Mouse (Mus musculus): Measurements from ENCODE around the gene Rras2. TPM values are rescaled to one million over a fixed set of nuclear protein-coding genes. Genes with fewer than 3 reads are reported as not detected.

The Rras2 gene
- polyA plus RNA-seq, 1 experiment = 21.2 TPM

GRCm38 (mm10) chr7:114053720-114054119 is 63.9 kb downstream of the Rras2 start:
- TF ChIP-seq POLR2A (IDR thresholded peaks at IDR 0.05; ENCODE audit: extremely low read depth, insufficient read depth, low read length) (no peak), CTCF (IDR thresholded peaks at IDR 0.05; ENCODE audit: extremely low read depth, insufficient read depth, low read length) (no peak)
- H3K27ac ChIP-seq (ENCODE audit: insufficient read depth, low read length) = no peak overlapping the region
- no peaks in the 10 kb centered on the region for H3K4me1 ChIP-seq (ENCODE audit: control insufficient read depth, insufficient read depth, low read length)
- no peak overlapping the region for H3K4me3 ChIP-seq (ENCODE audit: insufficient read depth, low read length)

GRCm38 (mm10) chr7:114045814-114046213 is 71.8 kb downstream of the Rras2 start:
- Histone ChIP-seq H3K4me3 (ENCODE audit: insufficient read depth, low read length) (no peak overlapping the region), H3K27ac (ENCODE audit: insufficient read depth, low read length) (no peak overlapping the region), H3K4me1 (ENCODE audit: control insufficient read depth, insufficient read depth, low read length) (peaks cover 4% of the 10 kb centered on the region; the same call in 1 of the 2 replicates)
- TF ChIP-seq CTCF (IDR thresholded peaks at IDR 0.05; ENCODE audit: extremely low read depth, insufficient read depth, low read length) = no peak
- TF ChIP-seq POLR2A (IDR thresholded peaks at IDR 0.05; ENCODE audit: extremely low read depth, insufficient read depth, low read length) = no peak

GRCm38 (mm10) chr7:114043929-114044549 is 73.5 kb downstream of the Rras2 start:
- peaks cover 4% of the 10 kb centered on the region; the same call in 1 of the 2 replicates for H3K4me1 ChIP-seq (ENCODE audit: control insufficient read depth, insufficient read depth, low read length)

GRCm38 (mm10) chr7:114042973-114043928 is 74.3 kb downstream of the Rras2 start:
- no peak overlapping the region for H3K4me3 ChIP-seq (ENCODE audit: insufficient read depth, low read length)
- peaks cover 4% of the 10 kb centered on the region; the same call in 1 of the 2 replicates for H3K4me1 ChIP-seq (ENCODE audit: control insufficient read depth, insufficient read depth, low read length)
- TF ChIP-seq POLR2A (IDR thresholded peaks at IDR 0.05; ENCODE audit: extremely low read depth, insufficient read depth, low read length) (no peak), CTCF (IDR thresholded peaks at IDR 0.05; ENCODE audit: extremely low read depth, insufficient read depth, low read length) (no peak)
- H3K27ac ChIP-seq (ENCODE audit: insufficient read depth, low read length) = no peak overlapping the region

More at GRCm38 (mm10) chr7:114043929-114044549, 73.5 kb downstream of the Rras2 start:
- no peak for TF ChIP-seq CTCF (IDR thresholded peaks at IDR 0.05; ENCODE audit: extremely low read depth, insufficient read depth, low read length)
- no peak for TF ChIP-seq POLR2A (IDR thresholded peaks at IDR 0.05; ENCODE audit: extremely low read depth, insufficient read depth, low read length)
- no peak overlapping the region for H3K27ac ChIP-seq (ENCODE audit: insufficient read depth, low read length)
- no peak overlapping the region for H3K4me3 ChIP-seq (ENCODE audit: insufficient read depth, low read length)

GRCm38 (mm10) chr7:114041349-114041748 is 76.2 kb downstream of the Rras2 start:
- TF ChIP-seq POLR2A (IDR thresholded peaks at IDR 0.05; ENCODE audit: extremely low read depth, insufficient read depth, low read length) (no peak), CTCF (IDR thresholded peaks at IDR 0.05; ENCODE audit: extremely low read depth, insufficient read depth, low read length) (no peak)
- no peak overlapping the region for H3K4me3 ChIP-seq (ENCODE audit: insufficient read depth, low read length)
- H3K4me1 ChIP-seq (ENCODE audit: control insufficient read depth, insufficient read depth, low read length) = peaks cover 4% of the 10 kb centered on the region; the same call in 1 of the 2 replicates
- H3K27ac ChIP-seq (ENCODE audit: insufficient read depth, low read length) = no peak overlapping the region

GRCm38 (mm10) chr7:114037237-114037636 is 80.3 kb downstream of the Rras2 start:
- H3K27ac ChIP-seq (ENCODE audit: insufficient read depth, low read length) = no peak overlapping the region
- no peak overlapping the region for H3K4me3 ChIP-seq (ENCODE audit: insufficient read depth, low read length)
- peaks cover 2% of the 10 kb centered on the region; the same call in 1 of the 2 replicates for H3K4me1 ChIP-seq (ENCODE audit: control insufficient read depth, insufficient read depth, low read length)
- TF ChIP-seq POLR2A (IDR thresholded peaks at IDR 0.05; ENCODE audit: extremely low read depth, insufficient read depth, low read length) = no peak
- TF ChIP-seq CTCF (IDR thresholded peaks at IDR 0.05; ENCODE audit: extremely low read depth, insufficient read depth, low read length) = no peak

GRCm38 (mm10) chr7:114029596-114029995 is 88.0 kb downstream of the Rras2 start:
- H3K27ac ChIP-seq (ENCODE audit: insufficient read depth, low read length) = no peak overlapping the region
- no peaks in the 10 kb centered on the region for H3K4me1 ChIP-seq (ENCODE audit: control insufficient read depth, insufficient read depth, low read length)
- no peak overlapping the region for H3K4me3 ChIP-seq (ENCODE audit: insufficient read depth, low read length)
- TF ChIP-seq POLR2A (IDR thresholded peaks at IDR 0.05; ENCODE audit: extremely low read depth, insufficient read depth, low read length) (no peak), CTCF (IDR thresholded peaks at IDR 0.05; ENCODE audit: extremely low read depth, insufficient read depth, low read length) (no peak)

- no peak for TF ChIP-seq POLR2A (IDR thresholded peaks at IDR 0.05; ENCODE audit: extremely low read depth, insufficient read depth, low read length)
- no peak for TF ChIP-seq CTCF (IDR thresholded peaks at IDR 0.05; ENCODE audit: extremely low read depth, insufficient read depth, low read length)
- Histone ChIP-seq H3K4me1 (ENCODE audit: control insufficient read depth, insufficient read depth, low read length) (no peaks in the 10 kb centered on the region), H3K4me3 (ENCODE audit: insufficient read depth, low read length) (no peak overlapping the region), H3K27ac (ENCODE audit: insufficient read depth, low read length) (no peak overlapping the region)
Measured at GRCm38 (mm10) chr7:114028828-114029227, 88.8 kb downstream of the Rras2 start.

- H3K4me1 ChIP-seq (ENCODE audit: control insufficient read depth, insufficient read depth, low read length) = no peaks in the 10 kb centered on the region
- no peak for TF ChIP-seq CTCF (IDR thresholded peaks at IDR 0.05; ENCODE audit: extremely low read depth, insufficient read depth, low read length)
- TF ChIP-seq POLR2A (IDR thresholded peaks at IDR 0.05; ENCODE audit: extremely low read depth, insufficient read depth, low read length) = no peak
- H3K4me3 ChIP-seq (ENCODE audit: insufficient read depth, low read length) = no peak overlapping the region
- no peak overlapping the region for H3K27ac ChIP-seq (ENCODE audit: insufficient read depth, low read length)
Measured at GRCm38 (mm10) chr7:114027406-114027805, 90.2 kb downstream of the Rras2 start.
